Mouse (Mus musculus) neural tube, embryonic 10.5 days (tissue): ENCODE results near the gene BC035947.
"Not testable (repeated sequence)": the region's sequence is repeated elsewhere in the genome, so short reads cannot be mapped to it uniquely, and the experiment has no call there.

Experiments used
- DNase-seq: peaks from one replicate; pipeline ENCODE4 v3.0.0-alpha.2; 2017; ENCODE audit warnings: low spot score; ENCODE audit errors: extremely low spot score

BC035947 gene

GRCm38 (mm10) chr1:78501856-78502255, 10.1 kb downstream of the BC035947 start:
- DNase-seq = not testable (repeated sequence)

GRCm38 (mm10) chr1:78501036-78501435, 10.9 kb downstream of the BC035947 start:
- no peak for DNase-seq

- no peak for DNase-seq
These were observed 21.8 kb downstream of the BC035947 start for GRCm38 (mm10) chr1:78490143-78490542.

- DNase-seq = peak; percentile 90
These were observed 23.0 kb downstream of the BC035947 start, which contains the start of gene Farsb for GRCm38 (mm10) chr1:78488752-78489492. Farsb (minus strand) TSS chr1:78488897.

- DNase-seq = no peak
These were observed 23.6 kb downstream of the BC035947 start for GRCm38 (mm10) chr1:78488427-78488751.

- no peak for DNase-seq
These were observed 27.6 kb downstream of the BC035947 start for GRCm38 (mm10) chr1:78484361-78484760.

GRCm38 (mm10) chr1:78483430-78483829, 28.5 kb downstream of the BC035947 start:
- DNase-seq = no peak

- no peak for DNase-seq
These were observed 39.5 kb downstream of the BC035947 start for GRCm38 (mm10) chr1:78472441-78472840.

GRCm38 (mm10) chr1:78454659-78455058, 57.3 kb downstream of the BC035947 start:
- DNase-seq = peak; percentile 37

GRCm38 (mm10) chr1:78453886-78454285, 58.1 kb downstream of the BC035947 start:
- DNase-seq = no peak

- DNase-seq = no peak
These were observed 59.4 kb downstream of the BC035947 start for GRCm38 (mm10) chr1:78452544-78452943.

- no peak for DNase-seq
These were observed 60.7 kb downstream of the BC035947 start for GRCm38 (mm10) chr1:78451070-78451854.

- DNase-seq = no peak
These were observed 63.9 kb downstream of the BC035947 start for GRCm38 (mm10) chr1:78448091-78448490.
